Mouse (Mus musculus) gastrocnemius, adult 8-10 months (tissue): ENCODE data around the gene Dtx4. TPM values are rescaled to one million over a fixed set of nuclear protein-coding genes. Genes with fewer than 3 reads are reported as not detected.

Source experiments
- DNase-seq, 2 experiments: peaks; one replicate each; pipeline ENCODE4 v3.0.0; 2022; ENCODE audit warnings: low spot score in 2 of 2
- total RNA-seq, 4 experiments: library from RNA; stranded (reverse); gene quantifications; 2 replicates each; pipeline ENCODE4 v1.2.4; 2022

Gene Dtx4
- total RNA-seq, 4 experiments from 2014 or later: 2.1 to 2.6 (median 2.4) TPM

DNA sequence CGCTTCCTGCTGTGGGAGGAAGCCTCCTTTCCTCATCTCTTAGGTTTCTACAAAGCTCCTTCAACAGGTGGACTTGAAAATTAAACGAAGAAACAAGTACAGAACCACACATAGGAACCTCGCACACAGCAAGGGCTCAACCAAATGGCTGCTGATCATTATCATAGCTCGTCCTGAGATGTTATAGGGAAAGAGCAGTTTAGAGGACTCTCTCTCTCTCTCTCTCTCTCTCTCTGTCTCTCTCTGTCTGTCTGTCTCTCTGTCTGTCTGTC is 7.1 kb downstream of the Dtx4 start:
- no peak for DNase-seq

DNA sequence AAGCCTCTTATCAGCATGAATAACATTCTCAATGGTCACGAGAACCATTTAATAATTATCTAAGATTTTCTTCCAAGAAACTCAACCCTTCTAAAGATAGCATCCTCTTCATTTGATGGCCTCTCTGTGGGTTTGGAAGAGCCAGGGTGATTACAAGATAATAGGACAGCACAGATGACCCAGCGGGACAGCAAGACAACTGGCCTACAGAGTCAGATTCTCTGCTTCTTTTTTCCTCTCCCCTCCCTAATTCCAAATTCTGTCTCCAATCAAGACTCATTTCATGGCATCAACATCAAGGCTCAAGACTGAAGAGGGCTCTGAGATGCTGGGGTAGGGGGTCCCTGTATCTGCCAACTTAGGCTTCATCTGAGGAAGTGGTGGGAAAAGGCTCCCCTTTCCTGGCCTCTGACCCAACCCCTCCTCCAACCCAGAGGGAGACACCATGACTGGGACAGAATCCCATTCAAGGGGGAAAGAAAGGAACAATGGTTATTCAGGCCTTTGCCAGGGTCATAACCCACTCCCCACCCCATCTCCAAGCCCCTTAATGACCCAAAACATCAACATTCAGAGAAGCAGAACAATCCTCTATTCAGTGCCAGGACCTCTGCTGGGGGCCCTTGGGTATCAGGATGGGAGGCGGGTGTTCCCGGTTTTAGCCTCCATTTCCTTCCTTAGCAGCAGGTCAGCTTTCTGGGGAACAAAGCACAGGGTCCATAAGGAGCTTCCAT is 7.6 kb downstream of the Dtx4 start:
- no peak for DNase-seq

DNA sequence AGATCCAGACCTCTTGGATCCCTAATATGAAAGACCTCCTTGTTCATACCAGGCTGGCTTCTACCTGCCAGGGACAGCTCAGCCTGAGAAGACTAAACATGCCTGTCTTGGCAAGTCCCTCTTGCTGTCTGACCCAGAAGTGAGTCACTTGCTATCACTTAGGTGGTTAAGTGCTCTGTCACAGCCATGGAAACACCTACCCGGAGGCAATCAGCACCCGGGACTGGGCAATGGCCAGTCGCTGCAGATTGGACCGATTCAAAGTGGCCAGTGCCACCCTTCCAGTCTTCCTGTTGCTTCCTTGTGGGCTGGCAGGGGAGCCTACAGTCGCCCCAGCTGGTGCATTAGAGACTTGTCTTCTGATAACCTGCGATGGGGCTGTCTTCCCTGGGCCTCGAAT is 9.6 kb downstream of the Dtx4 start:
- DNase-seq: no peak

DNA sequence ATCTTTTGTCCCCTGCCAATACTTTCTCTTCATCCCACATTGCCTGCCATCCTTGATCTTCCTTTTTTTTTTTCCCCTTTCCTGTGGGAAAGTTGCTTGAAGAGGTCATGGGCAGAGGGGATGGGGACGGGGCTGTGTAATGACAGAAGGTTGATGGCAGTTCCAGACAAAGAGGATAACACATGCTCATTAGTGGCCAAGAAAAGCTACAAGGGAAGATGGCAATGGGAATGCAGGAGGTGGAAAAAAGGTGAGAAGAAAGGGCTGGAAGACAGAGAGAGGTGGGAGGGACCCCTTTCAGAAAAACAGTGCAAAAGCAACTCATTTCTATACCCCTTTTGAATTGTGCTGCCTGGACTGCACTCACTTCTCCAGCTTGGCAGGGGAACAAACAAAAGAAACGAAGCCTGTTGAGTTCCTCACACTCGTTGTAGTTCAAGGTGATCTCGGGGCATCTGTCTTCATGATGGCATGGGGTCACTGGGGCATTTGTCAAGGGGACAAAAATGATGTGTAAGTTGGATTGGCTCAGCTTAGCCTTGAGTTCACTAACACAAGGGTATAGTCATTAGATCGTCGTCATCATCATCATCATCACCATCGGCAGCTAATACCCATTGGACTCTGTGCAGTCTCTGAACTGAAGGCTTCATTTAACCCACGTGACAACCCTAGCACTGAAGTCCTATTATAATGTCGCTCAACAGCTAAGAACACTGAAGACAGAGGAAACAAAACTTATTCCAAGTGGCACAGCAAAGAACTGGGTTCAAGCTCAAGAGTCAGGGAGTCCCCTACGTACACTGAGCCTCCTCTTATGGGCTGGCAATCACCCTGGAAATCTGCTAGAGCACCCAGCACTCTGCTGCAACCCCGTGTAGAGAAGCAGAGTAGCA is 11.3 kb downstream of the Dtx4 start:
- DNase-seq: no peak

DNA sequence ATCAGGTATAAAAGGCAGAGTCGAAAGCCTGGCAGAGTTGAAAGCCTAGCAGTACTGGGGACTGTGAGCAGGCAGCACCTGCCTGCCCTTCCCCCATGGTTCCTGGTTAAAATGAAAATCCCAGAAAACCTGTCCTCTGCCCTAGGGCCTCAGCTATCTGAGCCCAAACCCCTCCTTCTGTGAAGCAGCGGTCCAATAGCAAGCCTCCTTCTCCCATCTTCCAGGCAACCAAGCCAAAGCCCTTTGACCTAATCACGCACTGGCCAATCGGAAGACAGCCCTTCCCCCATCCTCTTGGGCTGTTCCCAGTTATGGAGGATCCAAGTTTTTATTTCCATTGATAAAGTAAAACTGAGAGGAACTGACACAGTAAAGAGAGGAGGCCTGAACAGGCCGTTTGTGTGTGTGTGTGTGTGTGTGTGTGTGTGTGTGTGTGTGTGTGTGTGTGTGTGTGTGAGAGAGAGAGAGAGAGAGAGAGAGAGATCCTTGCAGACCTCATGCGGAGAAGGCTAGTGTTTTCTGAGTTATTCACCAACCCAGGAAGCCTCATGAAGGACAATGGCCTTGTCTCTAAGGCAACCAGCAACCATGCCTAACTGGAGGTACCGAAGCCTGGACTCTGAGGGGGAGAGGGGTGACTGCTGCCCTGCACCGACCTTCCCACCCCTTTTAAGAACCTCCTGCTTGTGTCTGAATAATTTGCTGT is 12.1 kb downstream of the Dtx4 start:
- DNase-seq: no peak

DNA sequence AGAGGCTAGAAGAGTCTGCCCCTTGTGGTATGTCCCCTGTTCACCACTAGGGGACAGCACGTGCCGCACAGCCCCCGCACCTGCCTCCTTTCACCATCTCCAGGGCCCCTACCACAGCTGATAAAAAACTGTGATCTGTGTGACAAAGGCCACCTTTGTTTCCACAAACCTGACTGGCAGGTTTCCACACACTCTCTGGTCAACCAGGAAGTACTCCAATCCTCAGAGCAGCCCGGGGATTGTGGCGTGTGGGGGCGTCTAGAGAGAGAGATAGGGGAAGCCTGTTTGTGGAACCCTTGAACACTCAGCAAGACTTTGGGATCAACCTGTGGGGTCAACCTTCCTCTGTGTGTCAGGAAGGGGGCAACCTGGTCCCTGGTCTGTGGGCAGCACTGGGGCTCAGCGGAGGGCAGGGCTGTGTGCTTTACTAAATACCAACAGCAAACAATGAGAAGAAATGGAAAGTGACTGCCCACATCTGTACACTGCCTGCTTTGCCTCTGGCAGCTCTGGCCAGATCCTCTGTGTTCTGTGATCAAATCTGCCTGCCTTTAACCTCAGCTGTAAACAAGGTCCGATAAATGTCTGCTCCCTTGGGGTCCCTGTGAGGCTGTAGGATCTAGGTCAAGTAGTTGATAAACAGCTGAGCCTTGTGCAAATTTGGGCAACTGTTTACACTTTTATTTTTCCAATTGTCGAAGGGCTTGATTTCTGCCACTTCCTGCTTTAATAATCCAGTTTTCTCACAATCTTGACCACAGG is 12.9 kb downstream of the Dtx4 start:
- DNase-seq: no peak

DNA sequence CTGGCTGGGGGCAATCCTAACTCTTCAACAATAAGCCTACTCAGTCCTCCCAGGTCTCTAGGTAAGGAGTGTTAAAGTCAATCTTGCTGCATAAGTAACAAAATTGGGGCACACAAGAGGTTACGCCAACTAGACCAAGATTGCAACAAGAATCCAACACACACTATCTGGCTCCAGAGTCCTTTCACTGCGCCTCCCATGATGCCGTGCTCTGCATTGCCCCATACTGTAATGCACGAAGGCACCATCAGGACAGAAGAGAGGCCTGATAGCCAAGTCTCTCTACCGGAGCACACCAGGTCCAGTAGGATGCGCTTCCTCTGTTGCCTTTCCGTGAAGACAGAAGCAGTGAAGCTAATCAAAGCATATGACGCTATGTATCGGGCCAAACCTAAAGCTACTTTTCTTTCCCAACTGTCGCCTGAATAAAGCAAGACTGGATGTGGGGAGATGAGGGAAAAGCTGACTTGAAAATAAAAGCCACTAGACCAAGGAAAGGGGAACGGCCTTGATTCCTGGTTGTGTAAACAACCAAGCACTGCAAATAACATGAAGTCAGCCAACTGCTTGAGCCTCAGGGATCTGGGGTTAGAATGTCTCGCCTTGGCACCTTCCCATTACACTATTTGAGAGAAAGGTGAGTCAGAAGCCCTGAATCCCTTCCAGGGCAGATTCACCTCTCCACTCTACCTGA is 13.6 kb downstream of the Dtx4 start:
- no peak for DNase-seq

DNA sequence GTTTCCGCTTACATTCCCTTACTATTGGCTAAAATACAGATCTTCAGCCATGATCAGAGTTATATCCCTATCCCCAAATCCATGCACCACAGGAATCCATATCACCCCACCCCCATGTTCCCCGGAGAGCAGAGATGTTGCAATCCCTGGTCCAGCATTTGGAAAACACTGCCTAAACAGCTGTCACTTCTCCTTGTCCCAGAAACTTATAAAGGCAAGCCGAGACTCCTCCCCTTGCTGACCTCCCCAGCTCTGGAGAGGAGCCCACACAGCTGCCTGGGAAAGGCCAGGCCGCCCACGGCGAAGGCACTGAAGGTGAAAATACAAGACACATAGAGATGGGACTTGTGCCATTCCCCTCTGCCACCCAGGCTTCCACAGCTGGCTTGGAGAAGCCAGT is 14.4 kb downstream of the Dtx4 start:
- peak; percentile 85 for DNase-seq

DNA sequence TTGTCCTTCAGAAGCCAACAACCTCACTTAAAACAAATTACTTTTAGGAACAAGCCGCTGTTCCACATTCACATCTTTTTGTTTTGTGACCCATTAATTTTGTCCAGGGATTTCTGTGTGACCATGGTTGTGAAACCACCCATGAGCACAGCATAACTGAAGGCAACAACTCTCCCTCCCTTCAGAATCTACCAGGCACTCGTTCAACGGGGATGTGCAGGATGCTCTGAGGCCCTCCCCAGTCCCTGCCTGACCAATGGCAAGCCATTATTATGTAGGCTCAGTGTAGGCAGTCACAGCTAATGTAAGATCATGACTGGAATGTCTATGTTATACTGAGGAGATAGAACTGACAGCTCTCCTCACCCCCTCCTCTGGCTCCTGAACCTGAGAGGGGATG is 15.6 kb downstream of the Dtx4 start:
- no peak for DNase-seq

DNA sequence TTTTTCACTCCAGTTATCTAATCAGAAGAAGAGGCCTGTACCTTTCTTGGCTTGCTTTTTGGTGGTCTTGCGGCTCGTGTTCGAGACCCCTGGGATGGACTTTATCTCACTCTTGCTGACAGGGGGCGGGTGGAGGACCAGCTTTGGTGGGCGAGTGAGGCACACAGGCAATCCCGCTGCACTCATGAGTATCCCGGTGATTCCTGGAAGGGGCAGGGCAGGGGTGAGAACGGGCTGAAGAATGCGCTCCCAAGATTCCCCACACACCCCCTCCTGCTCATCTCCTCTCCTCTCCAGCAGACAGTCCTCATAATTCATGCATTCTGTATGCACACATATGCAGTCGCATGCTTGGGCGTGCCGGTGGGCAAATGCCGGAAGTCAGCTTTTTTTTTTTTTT is 16.0 kb downstream of the Dtx4 start:
- DNase-seq: no peak

DNA sequence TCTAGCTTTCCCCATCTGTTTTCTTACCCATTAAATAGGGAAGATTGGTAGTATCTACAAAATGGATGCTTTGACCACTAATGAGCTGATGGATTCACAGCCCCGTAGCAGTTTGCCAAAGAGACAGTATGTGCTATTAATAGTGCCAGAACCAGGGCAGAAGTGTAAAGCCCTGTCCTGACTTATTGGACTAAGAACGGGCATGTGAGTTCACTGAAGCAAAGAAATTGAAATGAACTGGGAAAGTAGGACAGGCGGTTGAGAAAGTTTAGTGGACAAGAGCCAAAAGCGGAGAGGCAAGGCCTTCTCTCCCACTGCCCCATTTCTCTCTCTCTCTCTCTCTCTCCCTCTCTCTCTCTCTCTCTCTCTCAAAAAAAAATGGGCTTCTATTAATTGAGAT is 17.0 kb downstream of the Dtx4 start:
- no peak for DNase-seq

DNA sequence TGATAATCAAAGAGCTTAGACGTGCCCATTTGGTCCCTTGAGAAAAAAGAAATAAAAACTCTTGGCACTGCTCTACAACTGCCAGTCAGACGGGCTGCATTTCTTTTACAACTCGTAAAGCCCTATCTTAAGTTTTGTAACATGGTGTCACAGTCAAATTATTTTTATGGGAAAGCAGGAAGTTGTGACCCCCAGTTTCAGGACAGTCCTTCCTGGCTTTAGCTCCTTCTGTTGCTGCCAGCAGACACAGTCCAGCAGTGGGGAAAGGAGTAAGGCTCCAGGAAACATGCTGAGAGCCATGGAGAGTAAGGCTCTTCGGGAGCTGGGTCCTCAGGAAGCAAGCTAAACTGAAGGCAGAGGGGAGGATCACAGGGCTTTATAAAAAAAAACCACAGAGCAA is 17.5 kb downstream of the Dtx4 start:
- DNase-seq: no peak

DNA sequence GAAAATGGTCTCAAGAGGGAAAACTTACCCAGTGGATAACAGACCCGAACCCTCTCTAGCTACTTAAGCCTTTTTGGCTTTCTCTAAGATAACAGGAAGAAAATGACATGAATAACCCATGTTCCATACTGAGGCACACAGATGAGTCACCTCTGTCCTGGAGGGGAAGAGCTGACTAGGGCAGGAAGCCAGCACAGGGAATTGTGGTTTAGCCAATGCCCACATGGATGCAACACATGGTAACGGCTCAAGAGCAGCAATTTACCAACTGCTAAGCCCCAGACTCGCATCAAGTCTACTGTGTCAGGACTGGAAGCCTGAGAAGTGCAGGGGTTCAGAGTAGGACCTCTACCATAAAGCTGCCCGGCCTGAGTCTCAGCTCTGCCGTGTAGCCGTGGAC is 22.9 kb downstream of the Dtx4 start:
- DNase-seq: no peak

DNA sequence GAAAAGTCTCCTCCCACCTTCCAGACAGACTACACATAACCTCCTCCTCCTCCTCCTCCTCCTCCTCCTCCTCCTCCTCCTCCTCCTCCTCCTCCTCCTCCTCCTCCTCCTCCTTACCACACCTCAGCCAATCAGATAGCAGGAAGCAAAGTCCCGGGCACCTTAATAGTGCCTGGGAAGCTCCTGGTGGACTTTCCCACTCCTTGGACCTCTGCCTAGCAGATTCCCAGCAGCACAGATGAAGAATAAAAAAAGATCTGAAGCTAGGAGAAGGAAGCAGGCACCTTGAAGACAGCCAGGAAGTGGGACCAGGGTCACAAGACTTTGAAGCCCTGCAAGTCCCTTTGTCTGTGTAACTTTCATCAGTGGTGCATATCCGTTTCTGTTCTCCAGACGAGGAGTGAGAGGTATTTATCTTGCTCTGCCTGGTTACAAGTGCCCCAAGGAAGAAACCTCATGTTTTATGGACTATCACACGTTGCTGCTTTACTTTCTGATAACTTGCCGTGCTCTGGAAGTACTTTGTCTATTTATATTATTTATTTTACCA is 24.5 kb downstream of the Dtx4 start:
- DNase-seq: no peak

DNA sequence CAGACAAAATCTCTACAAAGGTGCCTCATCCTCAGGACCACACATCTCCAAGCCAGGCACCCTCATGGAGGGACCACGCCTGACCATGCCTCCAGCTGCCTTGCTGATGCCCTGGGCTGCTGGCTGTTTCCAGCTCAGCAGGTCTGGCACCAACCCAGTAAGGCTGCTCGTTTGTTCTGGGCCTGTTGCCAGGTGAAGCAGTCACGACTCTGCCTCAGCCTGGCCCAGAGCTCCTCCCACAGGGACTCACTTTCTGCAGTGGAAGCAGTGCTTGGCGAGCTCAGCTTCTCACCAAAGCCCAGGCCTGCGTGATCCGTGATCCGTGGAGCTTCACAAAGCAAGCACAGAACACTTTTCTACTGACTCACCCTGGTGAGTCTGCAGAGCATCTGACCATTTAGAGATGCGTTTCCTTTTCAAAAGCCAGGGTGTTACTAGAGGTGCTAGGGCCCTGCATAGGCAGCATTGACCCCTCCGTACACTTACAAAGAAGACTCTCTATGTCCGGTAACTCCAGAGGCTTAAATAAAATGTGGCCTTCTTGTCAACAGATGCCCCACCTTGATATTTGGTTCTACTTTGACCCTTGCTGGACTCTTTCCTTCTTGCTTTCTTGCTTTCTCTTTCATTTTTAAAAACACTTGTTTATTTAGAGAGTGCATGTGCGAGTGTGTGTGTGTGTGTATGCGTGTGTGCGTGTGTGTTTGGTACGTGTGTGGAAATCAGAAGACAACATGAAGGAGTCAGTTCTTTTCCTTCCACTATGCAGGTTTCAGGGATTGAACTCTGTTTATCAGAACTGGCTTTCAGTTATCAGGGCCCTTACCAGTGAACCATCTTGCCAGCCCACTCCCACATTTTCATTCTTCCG is 25.6 kb downstream of the Dtx4 start:
- DNase-seq: peak; percentile 82 to 88

DNA sequence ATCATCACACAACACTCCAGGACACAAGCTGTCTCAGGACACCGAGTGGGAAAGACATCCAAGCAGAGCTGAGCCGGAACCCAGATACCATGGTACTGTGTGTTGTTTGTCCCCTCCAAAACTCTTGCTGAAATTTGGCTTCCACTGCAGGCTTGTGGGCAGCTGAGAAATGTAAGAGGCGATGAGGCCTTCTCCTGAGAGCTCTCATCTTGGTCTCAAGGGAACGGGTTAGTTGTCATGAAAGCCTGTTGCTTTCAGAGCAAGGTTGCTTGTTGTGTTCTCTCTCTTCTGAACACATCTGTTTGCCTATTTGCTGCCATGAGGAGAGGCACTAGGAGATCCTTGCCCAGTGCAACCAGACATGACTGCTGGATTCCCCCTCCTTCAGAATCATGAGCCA is 27.3 kb downstream of the Dtx4 start:
- no peak for DNase-seq

DNA sequence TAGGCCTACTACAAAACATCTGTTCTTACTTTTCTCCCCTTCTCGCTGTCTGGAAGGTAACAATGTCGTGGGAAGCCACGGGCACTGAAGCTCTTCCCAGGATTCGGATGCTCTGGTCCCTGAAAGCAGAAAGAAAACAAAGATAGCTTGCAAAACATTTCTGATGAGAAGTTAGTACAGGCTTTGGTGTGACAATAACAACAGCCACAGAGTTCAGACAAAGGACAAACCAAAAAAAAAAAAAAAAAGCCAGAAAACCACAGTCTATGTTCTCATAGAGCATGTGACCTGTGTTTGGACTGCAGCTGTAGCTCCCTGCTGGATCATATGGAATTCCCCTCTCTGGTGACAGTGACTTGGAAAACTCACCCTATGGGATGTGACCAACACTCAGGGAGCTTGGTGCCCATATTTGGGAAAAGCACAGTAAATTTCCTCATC is 28.0 kb downstream of the Dtx4 start:
- DNase-seq: no peak

DNA sequence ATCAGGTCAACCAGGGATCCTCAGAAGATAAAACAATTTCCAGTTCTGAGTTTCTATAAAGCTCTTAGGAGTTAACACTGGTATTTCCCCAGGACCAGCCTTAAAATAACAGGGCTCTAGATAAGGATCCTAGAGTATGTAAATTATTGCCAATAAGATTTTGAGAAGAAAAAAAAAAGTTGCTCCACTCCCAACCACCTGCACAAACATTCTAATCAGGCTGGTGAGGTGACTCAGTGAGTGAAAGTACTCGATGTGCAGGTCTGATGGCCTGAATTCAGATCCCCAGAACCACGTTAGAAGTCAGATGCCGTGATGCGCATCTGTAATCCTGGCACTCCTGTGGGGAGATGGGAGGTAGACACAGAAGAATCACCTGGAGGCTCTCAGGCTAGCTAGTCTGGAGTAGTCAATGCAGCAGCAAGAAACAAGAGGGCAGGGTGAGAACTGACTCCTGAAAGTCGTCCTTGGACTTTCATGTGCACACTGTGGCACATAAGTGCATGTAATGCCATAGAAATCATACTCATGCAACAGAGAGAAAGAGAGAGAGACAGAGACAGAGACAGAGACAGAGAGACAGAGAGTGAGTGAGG is 28.8 kb downstream of the Dtx4 start:
- DNase-seq: no peak

DNA sequence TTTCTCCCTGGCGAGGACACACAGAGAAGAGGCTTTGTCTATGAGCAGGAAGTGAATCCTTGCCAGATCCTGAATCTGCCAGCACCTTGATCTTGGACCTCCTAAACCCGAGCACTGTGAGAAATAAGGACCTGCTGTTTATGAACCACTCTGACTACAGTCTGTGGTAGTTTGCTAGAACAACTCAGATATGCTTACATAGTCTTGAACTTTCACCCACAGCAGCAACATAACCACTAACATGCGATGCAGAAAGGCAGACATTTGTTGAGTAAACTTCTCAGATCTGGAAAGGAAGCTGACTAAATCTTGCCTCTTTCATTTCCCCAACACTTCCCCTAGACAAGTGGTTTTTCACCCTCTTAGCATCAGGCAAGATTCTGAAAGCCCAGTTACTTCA is 29.4 kb downstream of the Dtx4 start:
- DNase-seq: no peak
